ENCODE assay signal across 24 mouse cellular contexts in the genomic region with DNA sequence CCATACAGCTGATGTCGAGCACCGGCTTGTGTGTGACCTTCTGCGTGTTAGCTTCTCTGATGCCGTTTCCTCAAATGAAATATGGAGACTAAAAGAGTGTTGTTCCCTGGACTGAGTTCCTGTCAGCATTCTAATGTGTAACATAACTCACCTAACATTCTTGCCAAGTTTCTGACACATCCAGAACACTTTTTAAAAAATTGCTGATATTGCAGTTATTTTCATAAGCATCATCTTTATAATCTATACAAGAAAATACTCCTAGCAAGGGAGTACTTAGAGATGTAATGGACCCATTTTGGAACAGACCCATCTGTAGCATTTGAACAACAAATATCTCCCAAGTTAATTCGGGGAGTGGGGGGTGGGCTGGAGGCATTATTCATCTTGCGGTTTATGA. TPM values are rescaled to one million over a fixed set of nuclear protein-coding genes. Genes with fewer than 3 reads are reported as not detected.
DNase-seq lines count a peak whose midpoint lies in the region; ATAC-seq and TF ChIP-seq lines count a peak whose summit lies in the region.
"Had no signal": no experiment of that assay in that cellular context is flagged by ENCODE, and none has a peak within 500 bp of the region (broad histone marks: within the 10 kb centered on the region; RNA-seq: fewer than 3 reads in every experiment).

No protein-coding gene starts in this region.

- H3K9ac ChIP-seq in lung, postnatal 0 days (replicated peaks; ENCODE audit: low read depth), result no peak overlapping the region
- H3K9ac ChIP-seq in CH12.LX (ENCODE audit: insufficient read depth, low read depth) (no peak overlapping the region), MEL (ENCODE audit: control insufficient read depth, low read depth, low read length, poor library complexity, severe bottlenecking) (no peak overlapping the region)
- H3K9ac ChIP-seq: embryonic facial prominence, embryonic 12.5 days; embryonic facial prominence, embryonic 15.5 days; forebrain, postnatal 0 days; heart, embryonic 13.5 days; hindbrain, embryonic 12.5 days; hindbrain, embryonic 15.5 days had no signal

- H3K9me3 ChIP-seq in lung, postnatal 0 days (ENCODE audit: low read length), result no peaks in the 10 kb centered on the region
- H3K9me3 ChIP-seq in CH12.LX (replicated peaks; ENCODE audit: low read length) (no peaks in the 10 kb centered on the region), MEL (replicated peaks; ENCODE audit: insufficient read depth, low read length) (no peaks in the 10 kb centered on the region)
- no peaks in the 10 kb centered on the region for H3K9me3 ChIP-seq in hindbrain, embryonic 10.5 days
- H3K9me3 ChIP-seq: embryonic facial prominence, embryonic 12.5 days; embryonic facial prominence, embryonic 15.5 days; heart, embryonic 10.5 days; heart, embryonic 13.5 days; hindbrain, embryonic 12.5 days; hindbrain, embryonic 15.5 days had no signal

- no peak for TF ChIP-seq CTCF in lung, postnatal 0 days (IDR thresholded peaks at IDR 0.05)
- TF ChIP-seq CTCF in lung, adult 2 months (IDR thresholded peaks at IDR 0.05; ENCODE audit: insufficient read depth, low read length), result no peak
- no peak for TF ChIP-seq CTCF in CH12.LX (conservative IDR thresholded peaks at IDR 0.05 in 1 of 2, IDR thresholded peaks at IDR 0.05 in 1 of 2; ENCODE audit: low read depth in 2 of 2, low read length in 2 of 2)
- TF ChIP-seq CTCF in MEL (IDR thresholded peaks at IDR 0.05 in 2 of 3, conservative IDR thresholded peaks at IDR 0.05 in 1 of 3; ENCODE audit: control insufficient read depth in 1 of 3, insufficient read depth in 1 of 3, low read depth in 2 of 3, low read length in 3 of 3, poor library complexity in 1 of 3, severe bottlenecking in 1 of 3), result no peak

- no peaks in the 10 kb centered on the region for H3K27me3 ChIP-seq in lung, postnatal 0 days (replicated peaks; ENCODE audit: insufficient read depth, low read length)
- H3K27me3 ChIP-seq in CH12.LX (replicated peaks) (no peaks in the 10 kb centered on the region), MEL (ENCODE audit: control insufficient read depth in 1 of 2, insufficient read depth in 2 of 2, low read length in 2 of 2) (no peaks in the 10 kb centered on the region; a peak in 1 of 4 replicates)
- H3K27me3 ChIP-seq in hindbrain, embryonic 10.5 days (ENCODE audit: insufficient read depth, poor library complexity, severe bottlenecking), result no peaks in the 10 kb centered on the region
- H3K27me3 ChIP-seq: embryonic facial prominence, embryonic 12.5 days; embryonic facial prominence, embryonic 15.5 days; heart, embryonic 13.5 days; hindbrain, embryonic 12.5 days; hindbrain, embryonic 15.5 days; Patski had no signal

- H3K27ac ChIP-seq in lung, postnatal 0 days (ENCODE audit: low read length), result no peak overlapping the region
- no peak overlapping the region for H3K27ac ChIP-seq in CH12.LX (ENCODE audit: insufficient read depth, low read depth)
- no peak overlapping the region for H3K27ac ChIP-seq in MEL (ENCODE audit: control insufficient read depth, low read depth, low read length)
- H3K27ac ChIP-seq in hindbrain, embryonic 10.5 days, result no peak overlapping the region
- H3K27ac ChIP-seq: embryonic facial prominence, embryonic 12.5 days; embryonic facial prominence, embryonic 15.5 days; heart, adult 2 months; heart, embryonic 10.5 days; heart, embryonic 13.5 days; hindbrain, embryonic 12.5 days; hindbrain, embryonic 15.5 days had no signal

- no peak overlapping the region for H3K4me3 ChIP-seq in lung, postnatal 0 days (ENCODE audit: low read depth, low read length)
- H3K4me3 ChIP-seq in lung, adult 2 months (replicated peaks; ENCODE audit: extremely low read depth, low read depth, low read length), result no peak overlapping the region
- H3K4me3 ChIP-seq in CH12.LX (replicated peaks in 1 of 3; ENCODE audit: low read depth in 2 of 3, low read length in 2 of 3, poor library complexity in 1 of 3), result no peak overlapping the region
- H3K4me3 ChIP-seq in MEL (ENCODE audit: control insufficient read depth in 1 of 2, insufficient read depth in 1 of 2, low read depth in 2 of 2, low read length in 2 of 2), result no peak overlapping the region
- H3K4me3 ChIP-seq in hindbrain, embryonic 10.5 days, result no peak overlapping the region
- H3K4me3 ChIP-seq: embryonic facial prominence, embryonic 12.5 days; embryonic facial prominence, embryonic 15.5 days; heart, adult 2 months; heart, embryonic 10.5 days; heart, embryonic 13.5 days; hindbrain, embryonic 12.5 days; hindbrain, embryonic 15.5 days had no signal

- H3K79me2 ChIP-seq in CH12.LX (replicated peaks; ENCODE audit: control insufficient read depth, extremely low read depth, insufficient read depth, poor library complexity, severe bottlenecking), result no peaks in the 10 kb centered on the region
- H3K79me2 ChIP-seq in MEL (ENCODE audit: control insufficient read depth, insufficient read depth, low read length, poor library complexity), result no peaks in the 10 kb centered on the region

- TF ChIP-seq RAD21 in CH12.LX (IDR thresholded peaks at IDR 0.05; ENCODE audit: low read depth, low read length), result no peak
- TF ChIP-seq RAD21 in MEL (IDR thresholded peaks at IDR 0.05; ENCODE audit: low read depth, low read length), result no peak

- DNase-seq in lung, postnatal 0 days (ENCODE audit: low spot score), result peak; percentile 13
- DNase-seq in lung, adult 2 months, result no peak
- DNase-seq in CH12.LX (ENCODE audit: extremely low read depth) (no peak), MEL (ENCODE audit: low read depth, low spot score) (no peak)
- DNase-seq in left cerebral cortex, adult 18-20 months (ENCODE audit: low spot score in 2 of 2), result no peak
- no peak for DNase-seq in hindbrain, embryonic 10.5 days (ENCODE audit: low spot score)
- DNase-seq: adrenal gland, postnatal 14 days; cerebellum, adult 11 months; cerebellum, adult 2 months; cerebellum, adult 9-11 months; cerebellum, postnatal 25 days; forebrain, postnatal 0 days; gastrocnemius, postnatal 36 days; heart, adult 2 months; heart, postnatal 14 days; heart, postnatal 4 days had no signal

- no peaks in the 10 kb centered on the region for H3K36me3 ChIP-seq in lung, postnatal 0 days (ENCODE audit: insufficient read depth, low read length)
- H3K36me3 ChIP-seq in CH12.LX (replicated peaks in 1 of 2; ENCODE audit: control insufficient read depth in 1 of 2, insufficient read depth in 1 of 2, low read length in 1 of 2) (no peaks in the 10 kb centered on the region), MEL (ENCODE audit: control insufficient read depth in 1 of 2, insufficient read depth in 2 of 2, low read length in 2 of 2) (no peaks in the 10 kb centered on the region)
- no peaks in the 10 kb centered on the region for H3K36me3 ChIP-seq in hindbrain, embryonic 10.5 days
- H3K36me3 ChIP-seq: embryonic facial prominence, embryonic 12.5 days; embryonic facial prominence, embryonic 15.5 days; heart, embryonic 10.5 days; heart, embryonic 13.5 days; hindbrain, embryonic 12.5 days; hindbrain, embryonic 15.5 days had no signal

- H3K4me2 ChIP-seq in lung, postnatal 0 days (replicated peaks; ENCODE audit: low read depth, low read length), result no peak overlapping the region
- H3K4me2 ChIP-seq in CH12.LX (ENCODE audit: insufficient read depth, low read depth, poor library complexity, severe bottlenecking), result no peak overlapping the region
- H3K4me2 ChIP-seq: embryonic facial prominence, embryonic 12.5 days; embryonic facial prominence, embryonic 15.5 days; heart, embryonic 13.5 days; hindbrain, embryonic 12.5 days; hindbrain, embryonic 15.5 days had no signal

- dilution Hi-C loops in CH12.LX (cut with MboI; ENCODE audit: extremely low pct_ligation_motif_present, extremely low pct_unique_long_range_greater_than_20kb, low sequenced_read_pairs), result no loop called here

- H3K4me1 ChIP-seq in lung, postnatal 0 days (ENCODE audit: insufficient read depth, low read depth, low read length), result peaks cover 8% of the 10 kb centered on the region; the same call in 1 of the 2 replicates
- H3K4me1 ChIP-seq in lung, adult 2 months (ENCODE audit: control insufficient read depth, insufficient read depth, low read length), result no peaks in the 10 kb centered on the region
- H3K4me1 ChIP-seq in CH12.LX (ENCODE audit: control insufficient read depth in 1 of 2, insufficient read depth in 2 of 2) (no peaks in the 10 kb centered on the region), MEL (ENCODE audit: control insufficient read depth in 1 of 2, insufficient read depth in 2 of 2, low read length in 2 of 2) (no peaks in the 10 kb centered on the region)
- H3K4me1 ChIP-seq in hindbrain, embryonic 10.5 days (replicated peaks), result peaks cover 14% of the 10 kb centered on the region
- H3K4me1 ChIP-seq: embryonic facial prominence, embryonic 12.5 days; embryonic facial prominence, embryonic 15.5 days; hindbrain, embryonic 12.5 days; hindbrain, embryonic 15.5 days had no signal

- ATAC-seq in lung, postnatal 0 days, result no peak
- ATAC-seq: forebrain, embryonic 14.5 days; forebrain, postnatal 0 days; Patski had no signal

- no peak for TF ChIP-seq POLR2A in lung, adult 2 months (IDR thresholded peaks at IDR 0.05; ENCODE audit: borderline replicate concordance, extremely low read depth, low read depth, low read length)
- TF ChIP-seq POLR2A in CH12.LX (IDR thresholded peaks at IDR 0.05; ENCODE audit: low read depth, low read length) (no peak), MEL (IDR thresholded peaks at IDR 0.05; ENCODE audit: control insufficient read depth in 1 of 2, insufficient read depth in 1 of 2, low read depth in 1 of 2, low read length in 2 of 2, poor library complexity in 1 of 2) (no peak)

- in situ Hi-C loops in CH12.LX (cut with MboI; ENCODE audit: low pct_ligation_motif_present, low pct_unique_long_range_greater_than_20kb, low sequenced_read_pairs), result loop anchor here (10.0 kb wide), 1 partner anchor 45 kb away; no protein-coding TSS in a partner anchor

- 61% methylated on average over 6 of the region's 6 CpGs for WGBS in lung, postnatal 0 days
- WGBS in lung, adult 2 months, result 83% methylated on average over 6 of the region's 6 CpGs
- WGBS in hindbrain, embryonic 10.5 days, result 94% methylated on average over 6 of the region's 6 CpGs

- TF ChIP-seq EP300 in lung, postnatal 0 days (IDR thresholded peaks at IDR 0.05), result no peak
- TF ChIP-seq EP300 in CH12.LX (IDR thresholded peaks at IDR 0.05; ENCODE audit: low read length) (no peak), MEL (IDR thresholded peaks at IDR 0.05; ENCODE audit: low read depth in 1 of 2, low read length in 2 of 2) (no peak)

RNA-seq across cellular contexts. Expression of a gene that starts 8.7 kb away (rescaled TPM):
- polyA plus RNA-seq in lung, postnatal 0 days (2015; fragmentation: Nextera tagmentation; extraction: Ambion mirVana), result 1.8 and 2.3 TPM in 2 replicates
- polyA plus RNA-seq in lung, adult 2 months (2012; rRNA removed), result 0.34 and 15.0 TPM in 2 replicates
- total RNA-seq in CH12.LX (2012; rRNA removed) (0.84 and 1.5 TPM in 2 replicates), CH12.LX (2014; rRNA removed) (1.6 and 1.7 TPM in 2 replicates), MEL (2012; rRNA removed) (0.12 and 0.39 TPM in 2 replicates)
- polyA plus RNA-seq in CH12.LX (2012; ENCODE audit: insufficient read length, low read depth) (1.5 and 1.8 TPM in 2 replicates), MEL (2012; ENCODE audit: insufficient read depth in 1 of 2, insufficient read length in 2 of 2, low read depth in 1 of 2, low replicate concordance in 2 of 2, missing spikeins in 1 of 2) (under 1 TPM in 1 of 2 experiments, not detected in 1; 0.70 TPM)
- total RNA-seq in left cerebral cortex, adult 18-20 months (2021), result under 1 TPM; 0.79 to 0.98 TPM
- polyA plus RNA-seq in hindbrain, embryonic 10.5 days (2016; fragmentation: Nextera tagmentation; extraction: Ambion mirVana), result 0.08 and 0.30 TPM in 2 replicates

RNA-seq across cellular contexts. Expression of a gene that starts 55.1 kb away (rescaled TPM):
- polyA plus RNA-seq in lung, postnatal 0 days (2015; fragmentation: Nextera tagmentation; extraction: Ambion mirVana), result 22.0 and 23.4 TPM in 2 replicates
- polyA plus RNA-seq in lung, adult 2 months (2012; rRNA removed), result 8.1 and 13.0 TPM in 2 replicates
- total RNA-seq in CH12.LX (2012; rRNA removed), result 16.3 and 17.8 TPM in 2 replicates
- total RNA-seq in CH12.LX (2014; rRNA removed), result 65.2 and 71.3 TPM in 2 replicates
- 34.7 and 36.0 TPM in 2 replicates for polyA plus RNA-seq in CH12.LX (2012; ENCODE audit: insufficient read length, low read depth)
- 12.7 and 14.7 TPM in 2 replicates for total RNA-seq in MEL (2012; rRNA removed)
- polyA plus RNA-seq in MEL (2012; ENCODE audit: insufficient read depth in 1 of 2, insufficient read length in 2 of 2, low read depth in 1 of 2, low replicate concordance in 2 of 2, missing spikeins in 1 of 2), result 10 to 100 TPM; 14.4 to 36.8 TPM
- 10 to 100 TPM; 62.6 to 69.2 TPM for total RNA-seq in left cerebral cortex, adult 18-20 months (2021)
- 36.4 and 48.1 TPM in 2 replicates for polyA plus RNA-seq in hindbrain, embryonic 10.5 days (2016; fragmentation: Nextera tagmentation; extraction: Ambion mirVana)
